Mouse (Mus musculus): ENCODE results near the gene Rhbdf1. TPM values are rescaled to one million over a fixed set of nuclear protein-coding genes. Genes with fewer than 3 reads are reported as not detected.
A peak's percentile ranks its signal among the peaks of the same experiment; 100 is the strongest.

Rhbdf1 gene
- polyA plus RNA-seq (2015; fragmentation: Nextera tagmentation; extraction: Ambion mirVana) = 34.1 and 34.8 TPM in 2 replicates

GRCm38 (mm10) chr11:32221951-32222409, at the start of gene Rhbdf1:
TSS of gene Rhbdf1 (minus strand) at chr11:32222300.
- Histone ChIP-seq H3K9ac (peak within 1 kb of the TSS; percentile 95), H3K9me3 (no peaks in the 10 kb centered on the region), H3K36me3 (0 out of 2 replicates have a peak, but pooled peaks cover 5% of the 10 kb centered on the region), H3K4me1 (peaks cover 87% of the 10 kb centered on the region), H3K4me2 (peak within 1 kb of the TSS; percentile 82), H3K27me3 (replicated peaks) (no peaks in the 10 kb centered on the region), H3K27ac (replicated peaks) (peak within 1 kb of the TSS; percentile 91), H3K4me3 (peak within 1 kb of the TSS; percentile 94)
- WGBS = 1% methylated on average over 41 of the region's 72 CpGs
- no peak for ATAC-seq (ENCODE audit: extremely low read depth, insufficient number of reproducible peaks, low FRiP score, low TSS enrichment)

GRCm38 (mm10) chr11:32271178-32271577, 49.1 kb upstream of the Rhbdf1 start:
- 46% methylated on average over 4 of the region's 4 CpGs for WGBS
- ATAC-seq (ENCODE audit: extremely low read depth, insufficient number of reproducible peaks, low FRiP score, low TSS enrichment) = no peak
- no peak overlapping the region for H3K4me3 ChIP-seq
- no peak overlapping the region for H3K27ac ChIP-seq (replicated peaks)
- no peak overlapping the region for H3K4me2 ChIP-seq
- peaks cover 16% of the 10 kb centered on the region for H3K27me3 ChIP-seq (replicated peaks)
- H3K36me3 ChIP-seq = no peaks in the 10 kb centered on the region
- H3K9ac ChIP-seq = no peak overlapping the region
- H3K9me3 ChIP-seq = no peaks in the 10 kb centered on the region
- H3K4me1 ChIP-seq = peaks cover 12% of the 10 kb centered on the region

- Histone ChIP-seq H3K4me2 (peak overlapping the region; percentile 79), H3K9ac (peak overlapping the region; percentile 97; the same call in 1 of the 2 replicates), H3K4me1 (peaks cover 23% of the 10 kb centered on the region)
Observed at GRCm38 (mm10) chr11:32268952-32269351, 46.9 kb upstream of the Rhbdf1 start.

GRCm38 (mm10) chr11:32267964-32268363, 45.9 kb upstream of the Rhbdf1 start:
- no peak for ATAC-seq (ENCODE audit: extremely low read depth, insufficient number of reproducible peaks, low FRiP score, low TSS enrichment)
- 21% methylated on average over 5 of the region's 5 CpGs for WGBS

More at GRCm38 (mm10) chr11:32268952-32269351, 46.9 kb upstream of the Rhbdf1 start:
- peak; percentile 61; the same call in 1 of the 2 replicates for ATAC-seq (ENCODE audit: extremely low read depth, insufficient number of reproducible peaks, low FRiP score, low TSS enrichment)
- Histone ChIP-seq H3K36me3 (no peaks in the 10 kb centered on the region), H3K27me3 (replicated peaks) (0 out of 2 replicates have a peak, but pooled peaks cover 4% of the 10 kb centered on the region), H3K27ac (replicated peaks) (peak overlapping the region; percentile 93), H3K4me3 (no peak overlapping the region), H3K9me3 (no peaks in the 10 kb centered on the region)
- WGBS = 58% methylated on average over 5 of the region's 5 CpGs

GRCm38 (mm10) chr11:32267188-32267884, 45.2 kb upstream of the Rhbdf1 start, which contains the start of gene Nprl3:
TSS of gene Nprl3 (minus strand) at chr11:32267707.
- Histone ChIP-seq H3K9ac (peak within 1 kb of the TSS; percentile 97), H3K27ac (replicated peaks) (peak within 1 kb of the TSS; percentile 93), H3K4me2 (peak within 1 kb of the TSS; percentile 79), H3K4me1 (peaks cover 38% of the 10 kb centered on the region), H3K27me3 (replicated peaks) (0 out of 2 replicates have a peak, but pooled peaks cover 4% of the 10 kb centered on the region), H3K36me3 (peaks cover 4% of the 10 kb centered on the region; the same call in 1 of the 2 replicates), H3K9me3 (no peaks in the 10 kb centered on the region), H3K4me3 (peak within 1 kb of the TSS; percentile 92)
- under 1% methylated on average over 54 of the region's 54 CpGs for WGBS
- ATAC-seq (ENCODE audit: extremely low read depth, insufficient number of reproducible peaks, low FRiP score, low TSS enrichment) = peak; percentile 89

More at GRCm38 (mm10) chr11:32267964-32268363, 45.9 kb upstream of the Rhbdf1 start:
- Histone ChIP-seq H3K27ac (replicated peaks) (peak overlapping the region; percentile 93), H3K4me2 (peak overlapping the region; percentile 79), H3K9ac (peak overlapping the region; percentile 97), H3K9me3 (no peaks in the 10 kb centered on the region), H3K4me3 (peak overlapping the region; percentile 92), H3K36me3 (no peaks in the 10 kb centered on the region), H3K4me1 (peaks cover 32% of the 10 kb centered on the region), H3K27me3 (replicated peaks) (0 out of 2 replicates have a peak, but pooled peaks cover 4% of the 10 kb centered on the region)

- no peak for ATAC-seq (ENCODE audit: extremely low read depth, insufficient number of reproducible peaks, low FRiP score, low TSS enrichment)
- Histone ChIP-seq H3K9me3 (no peaks in the 10 kb centered on the region), H3K27me3 (replicated peaks) (0 out of 2 replicates have a peak, but pooled peaks cover 2% of the 10 kb centered on the region), H3K4me2 (peak overlapping the region; percentile 79), H3K9ac (peak overlapping the region; percentile 97), H3K36me3 (peaks cover 10% of the 10 kb centered on the region; the same call in 1 of the 2 replicates), H3K27ac (replicated peaks) (peak overlapping the region; percentile 93), H3K4me1 (peaks cover 38% of the 10 kb centered on the region), H3K4me3 (peak overlapping the region; percentile 92)
- WGBS = 29% methylated on average over 6 of the region's 6 CpGs
Observed at GRCm38 (mm10) chr11:32266776-32267175, 44.7 kb upstream of the Rhbdf1 start.

- peak overlapping the region; percentile 42 for H3K4me2 ChIP-seq
- H3K27me3 ChIP-seq (replicated peaks) = no peaks in the 10 kb centered on the region
- H3K9ac ChIP-seq = peak overlapping the region; percentile 55
- H3K9me3 ChIP-seq = no peaks in the 10 kb centered on the region
- no peak for ATAC-seq (ENCODE audit: extremely low read depth, insufficient number of reproducible peaks, low FRiP score, low TSS enrichment)
- WGBS = 88% methylated on average over 6 of the region's 6 CpGs
- peaks cover 14% of the 10 kb centered on the region; the same call in 1 of the 2 replicates for H3K36me3 ChIP-seq
- 0 out of 2 replicates have a peak overlapping the region, but pooled peaks have one; percentile 6 for H3K4me3 ChIP-seq
- H3K27ac ChIP-seq (replicated peaks) = peak overlapping the region; percentile 53; the same call in 1 of the 2 replicates
- peaks cover 38% of the 10 kb centered on the region for H3K4me1 ChIP-seq
Observed at GRCm38 (mm10) chr11:32266194-32266593, 44.1 kb upstream of the Rhbdf1 start.

- no peak overlapping the region for H3K4me3 ChIP-seq
- peak overlapping the region; percentile 60; the same call in 1 of the 2 replicates for H3K27ac ChIP-seq (replicated peaks)
- no peak for ATAC-seq (ENCODE audit: extremely low read depth, insufficient number of reproducible peaks, low FRiP score, low TSS enrichment)
- WGBS = 77% methylated on average over 3 of the region's 3 CpGs
- H3K36me3 ChIP-seq = peaks cover 24% of the 10 kb centered on the region
- no peaks in the 10 kb centered on the region for H3K9me3 ChIP-seq
- no peak overlapping the region for H3K4me2 ChIP-seq
- peaks cover 38% of the 10 kb centered on the region for H3K4me1 ChIP-seq
- H3K27me3 ChIP-seq (replicated peaks) = no peaks in the 10 kb centered on the region
- H3K9ac ChIP-seq = peak overlapping the region; percentile 57; the same call in 1 of the 2 replicates
Observed at GRCm38 (mm10) chr11:32265117-32265738, 43.1 kb upstream of the Rhbdf1 start.

GRCm38 (mm10) chr11:32262674-32263415, 40.7 kb upstream of the Rhbdf1 start:
- H3K4me1 ChIP-seq = peaks cover 32% of the 10 kb centered on the region
- 0 out of 2 replicates have a peak overlapping the region, but pooled peaks have one; percentile 2 for H3K9ac ChIP-seq
- no peak for ATAC-seq (ENCODE audit: extremely low read depth, insufficient number of reproducible peaks, low FRiP score, low TSS enrichment)
- peak overlapping the region; percentile 13; the same call in 1 of the 2 replicates for H3K27ac ChIP-seq (replicated peaks)
- peak overlapping the region; percentile 0; the same call in 1 of the 2 replicates for H3K4me2 ChIP-seq
- peaks cover 30% of the 10 kb centered on the region for H3K36me3 ChIP-seq
- H3K27me3 ChIP-seq (replicated peaks) = no peaks in the 10 kb centered on the region
- H3K9me3 ChIP-seq = no peaks in the 10 kb centered on the region
- 68% methylated on average over 10 of the region's 10 CpGs for WGBS
- H3K4me3 ChIP-seq = no peak overlapping the region

GRCm38 (mm10) chr11:32256566-32256965, 34.5 kb upstream of the Rhbdf1 start:
- Histone ChIP-seq H3K36me3 (peaks cover 57% of the 10 kb centered on the region), H3K4me2 (0 out of 2 replicates have a peak overlapping the region, but pooled peaks have one; percentile 13), H3K27me3 (replicated peaks) (no peaks in the 10 kb centered on the region), H3K27ac (replicated peaks) (peak overlapping the region; percentile 51), H3K4me3 (no peak overlapping the region), H3K9ac (peak overlapping the region; percentile 44; the same call in 1 of the 2 replicates), H3K4me1 (no peaks in the 10 kb centered on the region), H3K9me3 (no peaks in the 10 kb centered on the region)
- ATAC-seq (ENCODE audit: extremely low read depth, insufficient number of reproducible peaks, low FRiP score, low TSS enrichment) = peak; percentile 27; the same call in 1 of the 2 replicates
- 80% methylated on average over 3 of the region's 3 CpGs for WGBS

Measured in heart, embryonic 13.5 days (tissue).